Mouse (Mus musculus): Measurements from ENCODE around the gene Tcp11. TPM values are rescaled to one million over a fixed set of nuclear protein-coding genes. Genes with fewer than 3 reads are reported as not detected.
A peak's percentile ranks its signal among the peaks of the same experiment; 100 is the strongest.

The Tcp11 gene
- 0.83 and 1.9 TPM in 2 replicates for polyA plus RNA-seq (2011; ENCODE audit: insufficient read depth, insufficient read length, low replicate concordance, missing spikeins)

DNA sequence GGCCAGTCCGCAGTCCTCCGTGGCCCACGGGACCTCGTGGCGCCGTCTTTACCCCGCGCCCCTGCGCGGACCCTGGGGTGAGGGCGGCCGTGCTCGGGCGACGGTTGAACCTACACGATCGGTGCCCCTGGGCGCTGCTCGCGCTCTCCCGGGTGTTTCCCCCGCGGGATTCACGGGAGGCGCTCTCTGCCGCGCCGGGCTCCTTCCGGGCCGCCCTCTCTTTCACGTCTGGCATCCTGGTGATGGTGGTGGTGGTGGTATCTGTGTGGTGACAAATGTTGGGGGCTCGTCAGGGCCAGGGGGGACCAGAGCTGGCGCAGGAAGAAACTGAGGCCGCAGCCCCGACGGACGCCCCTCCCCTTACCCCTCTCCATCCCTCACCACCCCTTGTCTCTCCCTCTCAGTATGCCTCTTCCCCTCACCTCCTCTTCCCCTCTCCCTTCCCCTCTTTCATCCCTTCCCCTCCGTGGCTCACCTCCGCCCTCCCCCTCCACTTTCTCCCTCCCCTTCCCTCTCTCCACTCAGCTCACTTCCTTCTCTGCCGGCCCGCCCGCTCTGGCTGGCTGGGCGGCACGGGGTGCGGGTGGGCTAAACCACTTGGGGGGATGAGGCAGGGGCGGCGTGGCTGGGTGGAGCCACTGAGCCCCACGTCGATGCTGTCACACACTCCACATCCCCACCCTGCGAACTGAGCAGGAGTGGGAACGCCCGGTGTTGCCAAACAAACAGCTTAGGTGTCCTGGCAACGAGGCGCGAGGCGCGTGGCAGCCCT, at the start of gene Tcp11:
Gene Tcp11 (minus strand): TSS at position 595 of the 772 bp plus-strand sequence.
- TF ChIP-seq CTCF (IDR thresholded peaks at IDR 0.05; ENCODE audit: control insufficient read depth, insufficient read depth, low read length) (no peak), POLR2A (IDR thresholded peaks at IDR 0.05; ENCODE audit: borderline replicate concordance, control insufficient read depth, low read depth, low read length) (peak; percentile 3; the same call in 1 of the 2 replicates)
- no peak within 1 kb of the TSS; the same call in 1 of the 2 replicates for H3K27ac ChIP-seq (ENCODE audit: control insufficient read depth, insufficient read depth, low read depth, low read length, poor library complexity)
- 1% methylated on average over 57 of the region's 57 CpGs for WGBS
- H3K4me1 ChIP-seq (ENCODE audit: control insufficient read depth, insufficient read depth, low read length), result no peaks in the 10 kb centered on the region
- H3K4me3 ChIP-seq (replicated peaks; ENCODE audit: control insufficient read depth, low read depth, low read length), result peak within 1 kb of the TSS; percentile 61

GRCm38 (mm10) chr17:28129796-28130195, 49.4 kb upstream of the Tcp11 start:
- no peaks in the 10 kb centered on the region; the same call in 1 of the 2 replicates for H3K4me1 ChIP-seq (ENCODE audit: control insufficient read depth, insufficient read depth, low read length)
- no peak overlapping the region for H3K4me3 ChIP-seq (replicated peaks; ENCODE audit: control insufficient read depth, low read depth, low read length)
- TF ChIP-seq CTCF (IDR thresholded peaks at IDR 0.05; ENCODE audit: control insufficient read depth, insufficient read depth, low read length) (no peak), POLR2A (IDR thresholded peaks at IDR 0.05; ENCODE audit: borderline replicate concordance, control insufficient read depth, low read depth, low read length) (no peak)
- WGBS, result 81% methylated on average over 5 of the region's 5 CpGs
- H3K27ac ChIP-seq (ENCODE audit: control insufficient read depth, insufficient read depth, low read depth, low read length, poor library complexity), result no peak overlapping the region

- no peak overlapping the region for H3K4me3 ChIP-seq (replicated peaks; ENCODE audit: control insufficient read depth, low read depth, low read length)
- no peaks in the 10 kb centered on the region for H3K4me1 ChIP-seq (ENCODE audit: control insufficient read depth, insufficient read depth, low read length)
- WGBS, result 53% methylated on average over 8 of the region's 8 CpGs
- H3K27ac ChIP-seq (ENCODE audit: control insufficient read depth, insufficient read depth, low read depth, low read length, poor library complexity), result no peak overlapping the region
- no peak for TF ChIP-seq CTCF (IDR thresholded peaks at IDR 0.05; ENCODE audit: control insufficient read depth, insufficient read depth, low read length)
- TF ChIP-seq POLR2A (IDR thresholded peaks at IDR 0.05; ENCODE audit: borderline replicate concordance, control insufficient read depth, low read depth, low read length), result no peak
Observed at GRCm38 (mm10) chr17:28124368-28124767, 43.9 kb upstream of the Tcp11 start.

GRCm38 (mm10) chr17:28123627-28124026, 43.2 kb upstream of the Tcp11 start:
- Histone ChIP-seq H3K27ac (ENCODE audit: control insufficient read depth, insufficient read depth, low read depth, low read length, poor library complexity) (no peak overlapping the region), H3K4me3 (replicated peaks; ENCODE audit: control insufficient read depth, low read depth, low read length) (no peak overlapping the region), H3K4me1 (ENCODE audit: control insufficient read depth, insufficient read depth, low read length) (no peaks in the 10 kb centered on the region)
- no peak for TF ChIP-seq POLR2A (IDR thresholded peaks at IDR 0.05; ENCODE audit: borderline replicate concordance, control insufficient read depth, low read depth, low read length)
- TF ChIP-seq CTCF (IDR thresholded peaks at IDR 0.05; ENCODE audit: control insufficient read depth, insufficient read depth, low read length), result no peak
- 83% methylated on average over 7 of the region's 7 CpGs for WGBS

DNA sequence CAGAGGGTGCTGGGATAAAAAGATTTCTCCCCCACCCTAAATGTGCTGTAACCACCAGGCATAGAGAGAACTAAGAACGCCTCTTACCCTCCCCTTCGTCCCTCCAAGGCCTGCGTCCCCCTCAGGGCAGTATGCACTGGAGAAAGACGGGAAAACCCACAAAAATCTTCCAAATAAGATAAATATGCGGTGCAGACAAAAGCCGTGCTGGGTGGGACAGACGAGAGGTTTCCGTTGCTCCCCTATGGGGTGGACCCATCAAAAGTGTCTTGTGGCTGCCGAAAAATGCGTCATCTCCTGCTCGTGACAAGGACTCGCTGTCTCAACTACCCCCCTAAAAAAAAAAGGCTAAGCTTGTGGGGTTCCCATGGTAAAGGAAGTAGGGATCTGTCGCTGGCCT, 42.5 kb upstream of the Tcp11 start:
- H3K4me3 ChIP-seq (replicated peaks; ENCODE audit: control insufficient read depth, low read depth, low read length), result no peak overlapping the region
- no peaks in the 10 kb centered on the region for H3K4me1 ChIP-seq (ENCODE audit: control insufficient read depth, insufficient read depth, low read length)
- TF ChIP-seq CTCF (IDR thresholded peaks at IDR 0.05; ENCODE audit: control insufficient read depth, insufficient read depth, low read length), result no peak
- no peak for TF ChIP-seq POLR2A (IDR thresholded peaks at IDR 0.05; ENCODE audit: borderline replicate concordance, control insufficient read depth, low read depth, low read length)
- 77% methylated on average over 13 of the region's 13 CpGs for WGBS
- no peak overlapping the region for H3K27ac ChIP-seq (ENCODE audit: control insufficient read depth, insufficient read depth, low read depth, low read length, poor library complexity)

- WGBS, result 85% methylated on average over 5 of the region's 5 CpGs
- Histone ChIP-seq H3K4me1 (ENCODE audit: control insufficient read depth, insufficient read depth, low read length) (no peaks in the 10 kb centered on the region), H3K27ac (ENCODE audit: control insufficient read depth, insufficient read depth, low read depth, low read length, poor library complexity) (no peak overlapping the region), H3K4me3 (replicated peaks; ENCODE audit: control insufficient read depth, low read depth, low read length) (no peak overlapping the region)
- TF ChIP-seq CTCF (IDR thresholded peaks at IDR 0.05; ENCODE audit: control insufficient read depth, insufficient read depth, low read length) (no peak), POLR2A (IDR thresholded peaks at IDR 0.05; ENCODE audit: borderline replicate concordance, control insufficient read depth, low read depth, low read length) (no peak)
Observed at GRCm38 (mm10) chr17:28120460-28120859, 40.0 kb upstream of the Tcp11 start.

GRCm38 (mm10) chr17:28117451-28118209, 37.2 kb upstream of the Tcp11 start:
- Histone ChIP-seq H3K4me3 (replicated peaks; ENCODE audit: control insufficient read depth, low read depth, low read length) (no peak overlapping the region), H3K27ac (ENCODE audit: control insufficient read depth, insufficient read depth, low read depth, low read length, poor library complexity) (no peak overlapping the region), H3K4me1 (ENCODE audit: control insufficient read depth, insufficient read depth, low read length) (no peaks in the 10 kb centered on the region)
- WGBS, result 12% methylated on average over 19 of the region's 19 CpGs
- TF ChIP-seq POLR2A (IDR thresholded peaks at IDR 0.05; ENCODE audit: borderline replicate concordance, control insufficient read depth, low read depth, low read length), result no peak
- TF ChIP-seq CTCF (IDR thresholded peaks at IDR 0.05; ENCODE audit: control insufficient read depth, insufficient read depth, low read length), result no peak

DNA sequence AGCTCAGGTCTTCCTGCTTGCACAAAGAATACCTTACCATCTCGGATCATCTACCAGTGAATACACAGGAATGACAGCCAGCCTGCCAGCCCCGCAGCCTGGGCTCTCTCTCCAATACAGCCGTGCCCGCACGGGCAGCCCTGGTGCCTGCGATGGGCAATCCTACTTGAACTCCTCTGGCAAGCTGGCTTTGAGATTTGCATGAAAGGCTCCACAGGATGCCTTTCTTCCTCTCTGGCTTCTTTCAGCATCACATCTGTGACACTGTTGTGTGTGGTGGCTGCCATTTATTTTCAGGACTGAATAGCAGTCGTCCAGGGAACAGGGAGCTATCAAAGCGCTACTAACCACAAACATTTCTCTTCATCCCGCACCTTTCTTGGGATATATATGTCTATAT, 35.9 kb upstream of the Tcp11 start:
- Histone ChIP-seq H3K4me1 (ENCODE audit: control insufficient read depth, insufficient read depth, low read length) (no peaks in the 10 kb centered on the region), H3K27ac (ENCODE audit: control insufficient read depth, insufficient read depth, low read depth, low read length, poor library complexity) (no peak overlapping the region), H3K4me3 (replicated peaks; ENCODE audit: control insufficient read depth, low read depth, low read length) (no peak overlapping the region)
- WGBS, result 81% methylated on average over 9 of the region's 9 CpGs
- TF ChIP-seq POLR2A (IDR thresholded peaks at IDR 0.05; ENCODE audit: borderline replicate concordance, control insufficient read depth, low read depth, low read length) (no peak), CTCF (IDR thresholded peaks at IDR 0.05; ENCODE audit: control insufficient read depth, insufficient read depth, low read length) (no peak)
